Mouse (Mus musculus) limb, embryonic 14.5 days (tissue): ENCODE data around the gene Epb42. TPM values are rescaled to one million over a fixed set of nuclear protein-coding genes. Genes with fewer than 3 reads are reported as not detected.

Source experiments
- ATAC-seq: fragments of 200-750 bp; cut with Nextera tagmentation; 2 replicates; pipeline ENCODE4 v1.8.0; 2017; ENCODE audit warnings: low read depth, moderate number of reproducible peaks, moderate TSS enrichment; ENCODE audit not compliant: low FRiP score
- DNase-seq: peaks from one replicate; pipeline ENCODE4 v3.0.0-alpha.2; 2015; ENCODE audit warnings: low spot score
- H3K27ac ChIP-seq: fragments of 300-500 bp; sonication (generic); replicated peaks from 2 replicates; pipeline ENCODE4 v1.5.1; 2014; ENCODE audit warnings: low read depth, mild to moderate bottlenecking, low read length, moderate library complexity, mixed read lengths
- H3K27me3 ChIP-seq: fragments of 300-500 bp; sonication (generic); 2 replicates; pipeline ENCODE4 v1.6.1; 2014; ENCODE audit warnings: low read length, mixed read lengths; ENCODE audit not compliant: control insufficient read depth, insufficient read depth
- H3K36me3 ChIP-seq: fragments of 300-500 bp; sonication (generic); 2 replicates; pipeline ENCODE4 v1.6.1; 2014; ENCODE audit warnings: mild to moderate bottlenecking, low read length, moderate library complexity, mixed read lengths; ENCODE audit not compliant: control insufficient read depth, insufficient read depth
- H3K4me1 ChIP-seq: fragments of 300-500 bp; sonication (generic); 2 replicates; pipeline ENCODE4 v1.6.1; 2014; ENCODE audit warnings: antibody characterized with exemption, low read length, mixed read lengths; ENCODE audit not compliant: control insufficient read depth, insufficient read depth
- H3K4me2 ChIP-seq: fragments of 300-500 bp; sonication (generic); replicated peaks from 2 replicates; pipeline ENCODE4 v1.6.1; 2014; ENCODE audit warnings: low read depth, mild to moderate bottlenecking, low read length, moderate library complexity; ENCODE audit not compliant: severe bottlenecking
- H3K4me3 ChIP-seq: fragments of 300-500 bp; sonication (generic); replicated peaks from 2 replicates; pipeline ENCODE4 v1.5.1; 2014; ENCODE audit warnings: low read length
- H3K9ac ChIP-seq: fragments of 300-500 bp; sonication (generic); 2 replicates; pipeline ENCODE4 v1.6.1; 2014; ENCODE audit warnings: mild to moderate bottlenecking, low read depth, low read length, moderate library complexity; ENCODE audit not compliant: severe bottlenecking
- H3K9me3 ChIP-seq: fragments of 300-500 bp; sonication (generic); 2 replicates; pipeline ENCODE4 v1.6.1; 2016; ENCODE audit warnings: low read length; ENCODE audit not compliant: control insufficient read depth
- POLR2A ChIP-seq: fragments of 200-500 bp; IDR thresholded peaks from 2 replicates; pipeline ENCODE4 v1.8.0; 2012; ENCODE audit warnings: inconsistent platforms, mild to moderate bottlenecking, moderate library complexity, borderline replicate concordance; ENCODE audit not compliant: insufficient read depth, insufficient read length; ENCODE audit errors: extremely low read depth
- WGBS: fragments of 180-500 bp; shearing (Covaris S2); extraction: QIAGEN DNeasy Blood & Tissue Kit; methylation state at CpG from one replicate; pipeline ENCODE4 v1.1.7; 2014; 5-methylcytosine and 5-hydroxymethylcytosine counted together
- polyA plus RNA-seq, 2 experiments: library from polyadenylated mRNA; depleted of rRNA in 1 of 2; stranded (reverse) in 1 of 2; unstranded in 1 of 2; fragments of >200 nt; fragmentation: Nextera tagmentation in 1 of 2; extraction: Ambion mirVana in 1 of 2; gene quantifications; 2 replicates each; pipeline versions ENCODE4 v1.2.1 to v1.2.3; 2012 to 2014

Epb42 gene
- polyA plus RNA-seq, 2 experiments = 0.38 to 0.98 TPM

DNA sequence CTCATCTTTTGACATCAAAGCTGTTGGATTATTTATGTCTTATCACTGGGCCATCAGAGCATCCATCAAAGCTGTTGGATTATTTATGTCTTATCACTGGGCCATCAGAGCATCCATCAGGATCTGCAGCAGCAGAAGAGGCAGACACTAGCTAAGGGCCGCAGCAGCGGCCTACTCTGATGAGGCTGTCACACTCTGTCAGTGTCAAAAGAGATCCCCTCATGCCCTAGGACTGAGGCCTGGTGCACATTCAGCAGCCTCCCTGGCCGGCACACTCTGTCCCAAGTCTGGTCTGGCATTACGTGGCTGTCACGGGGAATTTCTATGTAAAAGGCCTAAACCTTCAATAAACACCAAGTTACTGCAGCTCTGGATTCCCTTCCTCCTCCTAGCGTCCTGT lies 32.6 kb upstream of the Epb42 start:
- TF ChIP-seq POLR2A = no peak
- Histone ChIP-seq H3K27me3 (no peaks in the 10 kb centered on the region), H3K4me1 (no peaks in the 10 kb centered on the region), H3K9me3 (no peaks in the 10 kb centered on the region), H3K36me3 (no peaks in the 10 kb centered on the region), H3K4me3 (no peak overlapping the region), H3K9ac (no peak overlapping the region), H3K27ac (no peak overlapping the region), H3K4me2 (no peak overlapping the region)
- WGBS = 68% methylated on average over 6 of the region's 6 CpGs
- DNase-seq (no peak), ATAC-seq (no peak)

DNA sequence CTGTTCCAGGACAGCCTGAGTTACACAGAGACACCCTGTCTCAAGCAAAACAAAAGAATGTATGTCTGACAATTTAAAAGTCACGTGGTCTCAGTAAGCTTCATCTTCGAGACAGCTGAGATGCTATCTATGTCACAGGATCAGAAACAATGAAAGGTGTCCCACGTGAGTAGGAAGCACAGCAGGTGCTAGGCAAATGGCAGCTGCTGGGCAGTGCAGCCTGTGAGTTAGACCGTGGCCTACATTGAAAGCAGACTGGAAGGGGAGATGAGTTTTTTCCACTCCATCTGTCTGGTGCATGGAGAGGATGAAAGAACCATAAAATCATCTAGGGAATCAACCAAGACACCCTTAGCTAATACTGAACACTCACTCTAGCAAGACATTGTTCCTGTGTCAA lies 30.2 kb upstream of the Epb42 start:
- no peaks in the 10 kb centered on the region for H3K9me3 ChIP-seq

DNA sequence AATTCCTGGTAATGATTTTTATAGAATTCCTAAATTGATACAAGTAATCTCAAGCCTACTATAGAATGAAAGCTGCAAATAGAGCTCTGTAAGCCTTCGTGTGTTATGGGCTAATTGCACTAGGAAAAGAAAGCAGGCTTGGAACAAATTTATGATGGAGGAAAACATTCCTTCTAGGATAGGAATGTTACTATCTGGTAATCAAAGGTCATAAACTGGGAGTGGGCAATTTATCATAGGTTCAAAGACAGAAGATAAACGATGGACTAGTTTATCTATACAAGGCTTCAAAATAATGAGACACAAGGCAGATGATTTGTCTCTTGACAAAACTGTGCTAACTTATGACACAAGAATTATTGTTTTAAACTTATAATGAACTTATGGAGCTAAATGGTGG lies 24.4 kb upstream of the Epb42 start:
- Histone ChIP-seq H3K27ac (no peak overlapping the region), H3K4me2 (no peak overlapping the region), H3K36me3 (no peaks in the 10 kb centered on the region), H3K4me3 (no peak overlapping the region), H3K9me3 (no peaks in the 10 kb centered on the region), H3K27me3 (no peaks in the 10 kb centered on the region), H3K9ac (no peak overlapping the region), H3K4me1 (no peaks in the 10 kb centered on the region)
- no peak for TF ChIP-seq POLR2A
- 69% methylated on average over 2 of the region's 2 CpGs for WGBS
- ATAC-seq (no peak), DNase-seq (no peak)

More for the DNA sequence above, 30.2 kb upstream of the Epb42 start:
- no peak overlapping the region for H3K9ac ChIP-seq
- 58% methylated on average over 4 of the region's 4 CpGs for WGBS
- H3K4me3 ChIP-seq = no peak overlapping the region
- no peak overlapping the region for H3K4me2 ChIP-seq
- H3K27me3 ChIP-seq = no peaks in the 10 kb centered on the region
- ATAC-seq (no peak), DNase-seq (no peak)
- no peaks in the 10 kb centered on the region for H3K36me3 ChIP-seq
- no peak for TF ChIP-seq POLR2A
- H3K27ac ChIP-seq = no peak overlapping the region
- H3K4me1 ChIP-seq = no peaks in the 10 kb centered on the region

DNA sequence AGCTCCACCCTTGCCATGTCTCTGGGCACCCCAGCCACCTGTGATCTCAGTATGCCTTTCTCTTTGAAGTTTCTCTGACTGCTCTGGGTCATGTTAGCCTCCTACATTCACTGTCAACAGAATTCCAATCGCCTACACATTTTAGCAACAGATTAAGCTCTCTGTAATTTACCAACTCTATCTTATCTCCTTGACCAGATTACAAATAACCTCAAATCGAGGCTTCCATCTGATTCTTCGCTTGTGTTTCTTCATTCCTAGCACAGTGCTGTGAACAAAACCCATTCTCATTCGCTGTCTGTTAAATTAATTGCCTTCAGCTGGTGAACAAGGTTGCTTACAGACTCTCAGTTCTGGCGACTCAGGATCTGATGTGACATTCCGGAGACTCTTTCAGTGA lies 21.1 kb upstream of the Epb42 start:
- Histone ChIP-seq H3K27ac (no peak overlapping the region), H3K4me1 (no peaks in the 10 kb centered on the region), H3K27me3 (no peaks in the 10 kb centered on the region), H3K9me3 (no peaks in the 10 kb centered on the region), H3K4me3 (no peak overlapping the region), H3K4me2 (no peak overlapping the region), H3K36me3 (no peaks in the 10 kb centered on the region), H3K9ac (no peak overlapping the region)
- TF ChIP-seq POLR2A = no peak
- ATAC-seq (no peak), DNase-seq (no peak)
- 57% methylated on average over 6 of the region's 6 CpGs for WGBS

DNA sequence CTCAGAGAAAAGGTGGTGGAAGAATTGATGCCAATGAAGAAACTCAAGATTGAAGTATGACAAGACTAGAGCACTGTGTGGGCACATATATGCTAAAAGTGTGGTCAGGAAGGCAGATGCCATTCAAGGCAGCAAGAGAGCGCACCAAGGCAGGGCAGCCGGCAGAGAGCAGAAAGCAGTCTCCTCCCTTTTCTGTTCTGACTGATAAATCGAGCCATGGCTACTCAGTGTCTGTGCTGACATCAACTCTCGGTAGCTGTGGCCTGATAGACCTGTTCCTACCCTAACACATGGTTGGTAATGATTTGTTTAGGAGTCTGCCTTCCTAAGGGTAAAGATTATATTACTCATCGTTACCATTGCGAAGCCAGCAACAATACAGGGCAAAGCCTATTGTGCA lies 19.0 kb upstream of the Epb42 start:
- no peaks in the 10 kb centered on the region for H3K4me1 ChIP-seq
- H3K9ac ChIP-seq = no peak overlapping the region
- H3K27ac ChIP-seq = no peak overlapping the region
- DNase-seq = no peak
- ATAC-seq = no peak
- H3K4me2 ChIP-seq = no peak overlapping the region
- H3K36me3 ChIP-seq = no peaks in the 10 kb centered on the region
- TF ChIP-seq POLR2A = no peak
- WGBS = 90% methylated on average over 6 of the region's 6 CpGs
- H3K27me3 ChIP-seq = no peaks in the 10 kb centered on the region
- H3K4me3 ChIP-seq = no peak overlapping the region
- H3K9me3 ChIP-seq = no peaks in the 10 kb centered on the region

DNA sequence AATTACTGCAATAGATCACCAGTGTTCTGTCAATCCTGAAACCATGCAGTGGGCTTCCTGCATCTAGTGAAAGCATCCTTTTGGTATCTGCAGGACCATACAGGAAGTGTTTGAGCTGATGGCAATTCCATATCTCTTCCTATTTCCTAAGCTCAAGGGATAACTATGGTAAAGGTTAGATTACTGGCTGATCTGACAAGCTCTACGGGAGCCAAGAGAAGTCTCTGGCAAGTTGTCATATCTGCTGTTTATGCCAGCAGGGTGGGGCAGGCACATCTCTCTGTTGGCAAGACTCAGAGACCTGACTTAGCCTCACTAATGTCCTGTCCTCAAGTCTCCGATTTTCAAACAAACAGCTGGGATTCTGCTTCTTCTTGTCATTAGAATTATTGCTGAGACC lies 17.2 kb upstream of the Epb42 start:
- Histone ChIP-seq H3K9ac (no peak overlapping the region), H3K36me3 (no peaks in the 10 kb centered on the region), H3K27me3 (no peaks in the 10 kb centered on the region), H3K4me2 (no peak overlapping the region), H3K27ac (no peak overlapping the region), H3K4me1 (no peaks in the 10 kb centered on the region), H3K4me3 (no peak overlapping the region), H3K9me3 (no peaks in the 10 kb centered on the region)
- DNase-seq (no peak), ATAC-seq (no peak)
- TF ChIP-seq POLR2A = no peak
- WGBS = 72% methylated on average over 2 of the region's 2 CpGs
